Mouse (Mus musculus) lung, postnatal 4 days (tissue): ENCODE measurements at regions not wholly inside any gene's neighbourhood (a gene's known extent, or its start where the extent isn't known, plus 50 kb on each side); places are given as distances from the start of the nearest gene placed in this dataset.
"Not testable (repeated sequence)": the region's sequence is repeated elsewhere in the genome, so short reads cannot be mapped to it uniquely, and the experiment has no call there.

Experiments used
- DNase-seq, 2 experiments: peaks; one replicate each; pipeline ENCODE4 v3.0.0; 2021

DNA sequence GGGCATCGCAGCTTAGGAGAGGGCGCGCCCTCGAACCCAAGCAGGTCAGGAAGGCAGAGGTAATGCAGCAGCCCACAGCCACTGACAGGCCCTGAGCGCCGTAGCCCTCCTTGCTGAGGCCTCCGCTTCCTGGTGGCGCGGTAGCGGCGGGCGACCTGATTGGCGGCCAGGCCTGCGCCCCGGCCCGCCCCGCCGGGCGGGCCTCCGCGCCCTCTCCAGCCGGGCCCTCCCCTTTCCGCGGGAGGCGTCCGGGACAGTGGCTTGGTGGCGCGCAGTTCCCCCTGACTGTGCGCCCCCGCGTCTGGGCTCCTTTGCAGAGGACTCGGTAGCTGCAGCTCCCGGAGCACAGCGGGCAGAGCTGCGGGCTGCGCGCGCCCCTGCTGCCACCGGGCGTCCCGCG is 242.1 kb downstream of the Gm21863 start:
- DNase-seq: peak; percentile 34 to 58

DNA sequence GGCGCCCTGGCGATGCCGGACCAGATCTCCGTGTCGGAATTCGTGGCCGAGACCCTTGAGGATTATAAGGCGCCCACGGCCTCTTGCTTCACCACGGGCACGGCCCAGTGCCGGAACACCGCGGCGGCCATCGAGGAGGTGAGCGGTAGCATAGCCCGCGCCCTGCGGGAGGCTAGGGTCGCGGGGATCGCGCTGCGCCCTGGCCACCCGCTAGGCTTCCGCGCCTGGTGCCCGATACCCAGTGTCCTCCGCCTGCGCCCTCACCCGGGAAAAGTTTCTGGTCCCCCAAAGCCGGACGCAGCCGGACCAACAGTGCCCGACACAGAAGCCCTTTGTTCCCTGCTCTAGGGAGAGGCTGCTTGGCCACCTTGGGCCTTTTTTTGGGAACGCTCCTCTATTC is 242.6 kb downstream of the Gm21863 start:
- DNase-seq: peak; percentile 3 to 21

DNA sequence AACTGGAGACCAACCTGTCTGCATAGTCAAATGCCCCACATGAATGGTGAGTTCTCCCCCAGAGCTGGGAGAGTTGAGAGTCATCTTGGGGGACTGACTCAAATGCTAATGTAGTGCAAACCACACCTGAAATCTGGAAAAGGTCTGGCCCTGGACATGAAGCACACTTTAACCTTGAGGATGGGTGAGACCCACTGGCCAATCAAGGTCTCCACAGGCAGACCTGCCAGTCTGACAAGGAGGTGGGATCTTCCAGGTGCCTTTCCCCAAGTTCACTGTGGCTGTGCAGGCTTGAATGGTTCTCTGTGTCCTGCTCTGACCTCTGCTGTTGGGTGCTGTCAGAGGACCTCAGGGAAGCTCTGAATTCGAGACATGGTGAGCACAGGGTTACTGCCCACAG is 269.6 kb downstream of the Gm21863 start:
- not testable (repeated sequence) for DNase-seq

DNA sequence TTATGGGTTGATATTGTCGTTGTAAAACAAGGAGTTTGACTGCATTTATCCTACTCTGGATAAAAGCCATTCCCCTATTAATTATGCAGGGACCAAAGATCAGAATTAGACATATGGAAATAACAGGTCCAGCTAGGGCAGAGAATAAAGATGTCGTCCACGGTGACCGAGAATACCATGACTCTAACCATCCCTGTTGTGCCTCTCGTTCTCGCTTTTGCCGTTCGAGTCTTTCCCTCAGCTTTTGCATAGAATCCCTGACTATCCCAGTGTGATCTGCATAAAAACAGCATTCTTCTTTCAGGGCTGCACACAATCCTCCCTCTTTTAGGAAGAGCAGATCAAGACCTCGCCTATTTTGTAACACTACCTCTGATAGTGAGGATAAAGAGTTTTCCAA is 272.5 kb downstream of the Gm21863 start:
- DNase-seq: not testable (repeated sequence)

DNA sequence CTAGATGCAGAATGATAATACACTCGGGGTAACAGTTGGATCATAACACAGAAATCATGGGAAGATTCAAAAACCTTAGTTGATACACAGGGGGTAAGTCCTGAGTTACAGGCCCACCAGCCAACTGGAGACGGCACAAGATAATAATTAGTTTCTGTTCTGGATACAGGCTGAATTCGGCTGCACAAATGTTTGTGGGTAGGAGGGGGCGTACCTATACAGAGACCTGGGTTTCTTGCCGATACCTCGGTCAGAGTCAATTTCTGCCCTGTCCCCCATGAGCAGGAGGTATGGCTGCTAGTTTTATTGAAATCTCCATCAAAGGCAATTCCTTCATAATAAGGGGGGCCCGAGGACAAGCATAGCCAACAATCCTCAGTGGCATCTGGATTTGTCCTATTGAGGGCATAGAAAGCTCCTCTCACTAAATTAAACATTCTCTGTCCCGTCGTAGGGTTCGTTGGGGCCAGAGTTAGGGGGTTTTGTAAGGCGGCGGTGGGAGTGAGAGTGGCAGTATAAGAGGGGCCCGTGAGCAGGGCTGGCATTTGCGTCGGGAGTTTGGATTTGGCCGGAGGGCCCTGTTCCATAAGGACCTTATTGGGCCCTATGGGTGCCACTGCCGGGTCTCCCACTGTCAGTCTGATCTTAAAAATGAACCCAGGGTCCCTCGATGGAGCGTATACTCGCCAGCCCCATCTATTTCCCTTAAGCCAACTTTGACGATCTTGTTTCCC is 273.3 kb downstream of the Gm21863 start:
- DNase-seq: not testable (repeated sequence)

GRCm38 (mm10) chr12:20228321-20228999 is 274.2 kb downstream of the Gm21863 start:
- DNase-seq: peak in 1 of 2 experiments; percentile 21

GRCm38 (mm10) chr12:20229441-20229840 is 275.1 kb downstream of the Gm21863 start:
- DNase-seq: not testable (repeated sequence)

GRCm38 (mm10) chr12:20230141-20230892 is 276.0 kb downstream of the Gm21863 start:
- DNase-seq: peak in 1 of 2 experiments; percentile 27

- DNase-seq: peak in 1 of 2 experiments; percentile 22
Measured at GRCm38 (mm10) chr12:20230893-20231235, 276.6 kb downstream of the Gm21863 start.

- peak; percentile 9 to 24 for DNase-seq
Measured at GRCm38 (mm10) chr12:20231528-20231927, 277.2 kb downstream of the Gm21863 start.

DNA sequence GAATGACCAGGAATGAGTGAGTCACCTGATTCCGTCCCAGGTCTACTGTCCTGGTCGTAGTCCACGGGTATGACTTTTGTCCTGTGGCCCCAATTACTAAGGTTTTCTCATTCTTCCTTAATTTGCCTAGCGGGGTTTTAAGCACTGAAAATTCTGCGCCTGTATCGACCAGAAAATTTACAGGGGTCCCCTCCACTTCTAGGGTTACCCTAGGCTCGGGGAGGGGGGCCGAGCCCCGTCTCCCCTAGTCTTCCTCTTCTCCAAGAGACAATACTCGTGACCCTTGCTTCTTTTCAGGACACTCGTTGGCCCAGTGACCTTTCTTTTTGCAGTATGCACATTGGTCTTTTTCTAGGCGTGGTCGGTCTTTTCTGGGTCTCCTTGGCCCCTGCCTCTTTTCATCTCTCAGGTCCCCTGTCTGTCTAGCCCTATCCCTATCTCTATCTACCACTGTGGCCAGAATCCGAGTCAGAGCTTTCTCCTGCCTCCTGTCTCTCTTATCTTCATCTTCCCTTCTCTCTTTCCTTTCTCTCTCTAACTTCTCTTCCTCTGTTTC is 277.8 kb downstream of the Gm21863 start:
- DNase-seq: peak in 1 of 2 experiments; percentile 27

DNA sequence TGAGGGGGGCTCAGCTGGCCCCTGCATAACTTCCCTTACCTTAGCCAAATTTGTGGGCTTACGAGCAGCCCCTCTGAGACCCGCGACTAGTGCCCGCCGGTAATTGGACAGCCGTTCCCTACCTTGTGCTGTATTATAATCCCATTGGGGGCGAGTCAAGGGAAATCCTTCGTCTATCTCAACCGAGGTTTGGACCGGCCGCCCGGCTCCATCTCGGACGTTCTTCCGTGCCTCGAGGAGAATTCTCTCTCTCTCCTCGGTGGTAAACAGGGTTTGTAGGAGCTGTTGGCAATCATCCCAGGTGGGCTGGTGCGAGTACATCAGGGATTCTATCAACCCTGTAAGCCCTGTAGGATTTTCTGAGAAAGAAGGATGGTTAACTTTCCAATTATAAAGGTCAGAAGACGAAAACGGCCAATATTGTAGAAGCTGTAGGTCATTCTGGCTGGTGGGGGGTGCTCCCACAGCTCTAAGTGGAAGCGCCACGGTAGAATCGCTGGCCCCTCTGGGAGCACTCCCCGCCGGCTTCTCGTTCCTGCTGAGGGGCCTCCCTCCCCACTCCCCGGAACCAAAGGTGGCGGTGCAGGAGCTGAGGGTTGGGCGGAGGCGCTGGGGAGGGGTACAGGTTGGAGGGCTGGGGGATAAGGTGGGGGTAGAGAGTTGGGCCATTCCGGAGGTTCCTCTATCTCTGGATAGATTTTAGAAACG is 278.6 kb downstream of the Gm21863 start:
- peak; percentile 8 to 29 for DNase-seq

DNA sequence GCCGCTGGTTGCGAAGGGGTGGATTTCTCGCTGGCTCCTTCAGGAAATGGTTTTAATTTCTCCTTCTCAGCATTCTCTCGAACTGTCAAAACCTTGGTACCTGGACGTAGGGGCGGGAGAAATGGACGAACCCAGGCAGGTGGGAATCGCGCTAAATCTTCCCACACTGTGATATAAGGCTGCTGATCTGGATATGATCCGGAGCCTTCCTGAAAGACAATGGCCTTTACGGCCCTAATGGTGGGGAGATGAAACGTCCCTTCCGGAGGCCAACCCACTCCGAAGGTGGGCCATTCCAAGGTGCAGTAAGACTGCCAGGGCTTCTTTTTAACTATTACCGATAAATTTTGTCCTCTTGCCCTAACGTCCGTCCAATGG is 279.1 kb downstream of the Gm21863 start:
- DNase-seq: peak in 1 of 2 experiments; percentile 23

- DNase-seq: peak; percentile 6 to 29
Measured at GRCm38 (mm10) chr12:20233871-20234307, 279.6 kb downstream of the Gm21863 start.
